Mouse (Mus musculus): ENCODE results near the gene Supt6. TPM values are rescaled to one million over a fixed set of nuclear protein-coding genes. Genes with fewer than 3 reads are reported as not detected.

Supt6 gene
- polyA plus RNA-seq, 1 experiment, result 33.9 TPM

- H3K79me2 ChIP-seq (ENCODE audit: control insufficient read depth, insufficient read depth), result no peaks in the 10 kb centered on the region
- peaks cover 7% of the 10 kb centered on the region for H3K36me3 ChIP-seq (ENCODE audit: control insufficient read depth, insufficient read depth)
- no peak overlapping the region for H3K4me3 ChIP-seq (ENCODE audit: insufficient read depth, poor library complexity, severe bottlenecking)
- TF ChIP-seq CTCF (IDR thresholded peaks at IDR 0.05; ENCODE audit: control insufficient read depth, insufficient read depth, insufficient read length) (no peak), FOSL1 (IDR thresholded peaks at IDR 0.05; ENCODE audit: insufficient read depth, low read length, poor library complexity, severe bottlenecking) (no peak), MYOD1 (IDR thresholded peaks at IDR 0.05; ENCODE audit: control insufficient read depth, insufficient read length, low read depth) (no peak), CEBPB (IDR thresholded peaks at IDR 0.05; ENCODE audit: low read depth) (no peak), USF1 (IDR thresholded peaks at IDR 0.05; ENCODE audit: low read depth) (no peak), MAX (IDR thresholded peaks at IDR 0.05) (no peak), MYOG (IDR thresholded peaks at IDR 0.05; ENCODE audit: control insufficient read depth, extremely low read depth, insufficient read length) (no peak)
- no peak overlapping the region for H3ac ChIP-seq (ENCODE audit: control insufficient read depth, insufficient read length, low read depth)
- no peaks in the 10 kb centered on the region for H3K27me3 ChIP-seq (ENCODE audit: control insufficient read depth, insufficient read depth, insufficient read length)
- no peaks in the 10 kb centered on the region for H3K79me3 ChIP-seq (ENCODE audit: low read depth)
Measured at GRCm38 (mm10) chr11:78171328-78171727, 74.5 kb downstream of the Supt6 start.

GRCm38 (mm10) chr11:78170306-78170705, 75.5 kb downstream of the Supt6 start:
- Histone ChIP-seq H3K79me3 (ENCODE audit: low read depth) (no peaks in the 10 kb centered on the region), H3ac (ENCODE audit: control insufficient read depth, insufficient read length, low read depth) (no peak overlapping the region), H3K27me3 (ENCODE audit: control insufficient read depth, insufficient read depth, insufficient read length) (no peaks in the 10 kb centered on the region), H3K4me3 (ENCODE audit: insufficient read depth, poor library complexity, severe bottlenecking) (no peak overlapping the region), H3K36me3 (ENCODE audit: control insufficient read depth, insufficient read depth) (peaks cover 7% of the 10 kb centered on the region), H3K79me2 (ENCODE audit: control insufficient read depth, insufficient read depth) (peaks cover under 1% of the 10 kb centered on the region)
- TF ChIP-seq MAX (IDR thresholded peaks at IDR 0.05) (no peak), MYOD1 (IDR thresholded peaks at IDR 0.05; ENCODE audit: control insufficient read depth, insufficient read length, low read depth) (no peak)

- Histone ChIP-seq H3ac (ENCODE audit: control insufficient read depth, insufficient read length, low read depth) (no peak overlapping the region), H3K36me3 (ENCODE audit: control insufficient read depth, insufficient read depth) (peaks cover 7% of the 10 kb centered on the region), H3K79me3 (ENCODE audit: low read depth) (peaks cover 14% of the 10 kb centered on the region), H3K79me2 (ENCODE audit: control insufficient read depth, insufficient read depth) (peaks cover 16% of the 10 kb centered on the region), H3K4me3 (ENCODE audit: insufficient read depth, poor library complexity, severe bottlenecking) (no peak overlapping the region), H3K27me3 (ENCODE audit: control insufficient read depth, insufficient read depth, insufficient read length) (no peaks in the 10 kb centered on the region)
- TF ChIP-seq USF1 (IDR thresholded peaks at IDR 0.05; ENCODE audit: low read depth) (no peak), MYOG (IDR thresholded peaks at IDR 0.05; ENCODE audit: control insufficient read depth, extremely low read depth, insufficient read length) (no peak)
Measured at GRCm38 (mm10) chr11:78168541-78169468, 77.0 kb downstream of the Supt6 start.

GRCm38 (mm10) chr11:78167257-78167959, 78.4 kb downstream of the Supt6 start:
- H3K79me3 ChIP-seq (ENCODE audit: low read depth), result peaks cover 28% of the 10 kb centered on the region

GRCm38 (mm10) chr11:78166640-78167039, 79.1 kb downstream of the Supt6 start:
- H3K79me3 ChIP-seq (ENCODE audit: low read depth), result peaks cover 36% of the 10 kb centered on the region
- H3K79me2 ChIP-seq (ENCODE audit: control insufficient read depth, insufficient read depth), result peaks cover 37% of the 10 kb centered on the region
- no peaks in the 10 kb centered on the region for H3K27me3 ChIP-seq (ENCODE audit: control insufficient read depth, insufficient read depth, insufficient read length)
- H3K4me3 ChIP-seq (ENCODE audit: insufficient read depth, poor library complexity, severe bottlenecking), result no peak overlapping the region
- H3ac ChIP-seq (ENCODE audit: control insufficient read depth, insufficient read length, low read depth), result no peak overlapping the region
- peaks cover 18% of the 10 kb centered on the region for H3K36me3 ChIP-seq (ENCODE audit: control insufficient read depth, insufficient read depth)
- no peak for TF ChIP-seq MAX (IDR thresholded peaks at IDR 0.05)
- TF ChIP-seq MYOD1 (IDR thresholded peaks at IDR 0.05; ENCODE audit: control insufficient read depth, insufficient read length, low read depth), result no peak
- no peak for TF ChIP-seq FOSL1 (IDR thresholded peaks at IDR 0.05; ENCODE audit: insufficient read depth, low read length, poor library complexity, severe bottlenecking)
- TF ChIP-seq MYOG (IDR thresholded peaks at IDR 0.05; ENCODE audit: control insufficient read depth, extremely low read depth, insufficient read length), result no peak
- TF ChIP-seq CTCF (IDR thresholded peaks at IDR 0.05; ENCODE audit: control insufficient read depth, insufficient read depth, insufficient read length), result no peak
- no peak for TF ChIP-seq USF1 (IDR thresholded peaks at IDR 0.05; ENCODE audit: low read depth)
- TF ChIP-seq CEBPB (IDR thresholded peaks at IDR 0.05; ENCODE audit: low read depth), result no peak

More at GRCm38 (mm10) chr11:78167257-78167959, 78.4 kb downstream of the Supt6 start:
- H3K36me3 ChIP-seq (ENCODE audit: control insufficient read depth, insufficient read depth), result peaks cover 16% of the 10 kb centered on the region
- no peak overlapping the region for H3K4me3 ChIP-seq (ENCODE audit: insufficient read depth, poor library complexity, severe bottlenecking)
- TF ChIP-seq MYOG (IDR thresholded peaks at IDR 0.05; ENCODE audit: control insufficient read depth, extremely low read depth, insufficient read length) (no peak), CEBPB (IDR thresholded peaks at IDR 0.05; ENCODE audit: low read depth) (no peak), MAX (IDR thresholded peaks at IDR 0.05) (no peak), MYOD1 (IDR thresholded peaks at IDR 0.05; ENCODE audit: control insufficient read depth, insufficient read length, low read depth) (no peak), FOSL1 (IDR thresholded peaks at IDR 0.05; ENCODE audit: insufficient read depth, low read length, poor library complexity, severe bottlenecking) (no peak), CTCF (IDR thresholded peaks at IDR 0.05; ENCODE audit: control insufficient read depth, insufficient read depth, insufficient read length) (no peak), USF1 (IDR thresholded peaks at IDR 0.05; ENCODE audit: low read depth) (no peak)
- peaks cover 30% of the 10 kb centered on the region for H3K79me2 ChIP-seq (ENCODE audit: control insufficient read depth, insufficient read depth)
- no peaks in the 10 kb centered on the region for H3K27me3 ChIP-seq (ENCODE audit: control insufficient read depth, insufficient read depth, insufficient read length)
- no peak overlapping the region for H3ac ChIP-seq (ENCODE audit: control insufficient read depth, insufficient read length, low read depth)
